Mouse (Mus musculus) cerebellum, adult 2 months (tissue): ENCODE data around the gene Syne1. TPM values are rescaled to one million over a fixed set of nuclear protein-coding genes. Genes with fewer than 3 reads are reported as not detected.
A peak's percentile ranks its signal among the peaks of the same experiment; 100 is the strongest.

ENCODE experiments used
- DNase-seq, 2 experiments: peaks; one replicate each; pipeline ENCODE4 v3.0.0; 2021
- H3K27ac ChIP-seq: fragments of 200-500 bp; 2 replicates; pipeline ENCODE4 v1.5.1; 2012; ENCODE audit warnings: low read length, control low read depth, inconsistent platforms; ENCODE audit not compliant: insufficient read depth
- H3K27me3 ChIP-seq: fragments of 200-500 bp; 2 replicates; pipeline ENCODE4 v1.6.1; 2012; ENCODE audit warnings: inconsistent platforms, mild to moderate bottlenecking, low read length, moderate library complexity; ENCODE audit not compliant: control insufficient read depth, insufficient read depth
- H3K4me1 ChIP-seq: fragments of 200-500 bp; 2 replicates; pipeline ENCODE4 v1.6.1; 2011; ENCODE audit warnings: low read length; ENCODE audit not compliant: control insufficient read depth, insufficient read depth
- H3K4me3 ChIP-seq: fragments of 200-500 bp; replicated peaks from 2 replicates; pipeline ENCODE3; 2011; ENCODE audit warnings: mild to moderate bottlenecking, low read depth, low read length, control low read depth; ENCODE audit not compliant: insufficient read depth
- CTCF ChIP-seq: fragments of 200-500 bp; IDR thresholded peaks from 2 replicates; pipeline ENCODE4 v1.5.1; 2011; ENCODE audit warnings: low read depth, mild to moderate bottlenecking, control low read depth, low read length, moderate library complexity, borderline replicate concordance; ENCODE audit not compliant: insufficient read depth
- POLR2A ChIP-seq: fragments of 200-500 bp; IDR thresholded peaks from 2 replicates; pipeline ENCODE4 v1.6.1; 2011; ENCODE audit warnings: low read length, control low read depth, borderline replicate concordance; ENCODE audit not compliant: insufficient read depth
- WGBS: fragments of 180-500 bp; shearing (Covaris S2); methylation state at CpG from one replicate; pipeline ENCODE4 v1.1.7; 2018; 5-methylcytosine and 5-hydroxymethylcytosine counted together
- polyA plus RNA-seq: library from polyadenylated mRNA; depleted of rRNA; stranded (reverse); fragments of >200 nt; gene quantifications from 2 replicates; pipeline ENCODE4 v1.2.3, GENCODE M21; 2012

The Syne1 gene
- polyA plus RNA-seq, 1 experiment, result 295 TPM

DNA sequence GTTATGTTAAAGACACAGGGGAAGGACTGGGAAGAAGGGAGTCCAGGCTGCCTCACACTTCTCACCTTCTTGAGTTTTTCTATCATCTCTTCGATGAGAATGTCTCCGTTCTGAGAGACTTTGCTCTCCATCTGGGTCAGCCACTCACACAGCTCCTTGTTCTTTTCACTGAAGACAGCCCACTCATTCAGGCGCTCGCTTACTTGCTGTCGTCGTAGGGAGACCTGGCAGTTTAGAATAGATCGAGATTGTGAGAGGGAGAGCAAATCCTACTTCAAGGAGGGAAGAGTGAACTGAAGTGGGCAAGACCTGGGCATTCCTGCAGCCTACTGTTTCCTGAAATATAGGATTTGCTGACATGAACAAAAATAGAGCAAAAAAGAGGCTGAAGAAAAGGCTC lies 475.6 kb downstream of the Syne1 start:
- H3K4me1 ChIP-seq, result no peaks in the 10 kb centered on the region; the same call in 1 of the 2 replicates
- no peak for DNase-seq
- H3K27me3 ChIP-seq, result no peaks in the 10 kb centered on the region
- no peak overlapping the region for H3K27ac ChIP-seq
- no peak overlapping the region for H3K4me3 ChIP-seq
- 89% methylated on average over 7 of the region's 7 CpGs for WGBS
- TF ChIP-seq POLR2A, result no peak

DNA sequence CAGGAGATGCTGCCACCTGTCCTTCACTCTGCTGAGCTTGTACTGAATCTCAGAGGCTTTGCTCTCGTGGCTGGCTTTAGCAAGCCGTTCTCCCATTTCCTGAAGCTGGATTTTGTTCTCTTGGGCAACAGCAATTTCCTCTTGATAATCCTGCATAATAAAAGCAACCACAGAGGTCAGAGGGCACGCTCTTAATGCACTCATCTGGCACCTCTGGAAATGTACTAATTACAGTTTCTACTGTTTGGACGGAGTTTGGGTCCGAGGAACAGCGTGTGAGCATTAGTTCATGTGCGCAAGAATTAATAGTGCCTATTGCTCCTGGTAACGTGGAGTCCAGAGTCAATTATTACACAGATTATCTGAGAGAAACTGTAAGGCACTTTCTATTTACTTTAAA lies 479.2 kb downstream of the Syne1 start:
- WGBS, result 79% methylated on average over 8 of the region's 8 CpGs
- peaks cover 9% of the 10 kb centered on the region for H3K4me1 ChIP-seq
- no peak overlapping the region for H3K27ac ChIP-seq
- no peak overlapping the region for H3K4me3 ChIP-seq
- TF ChIP-seq CTCF (no peak), POLR2A (no peak)
- no peak for DNase-seq
- no peaks in the 10 kb centered on the region for H3K27me3 ChIP-seq

DNA sequence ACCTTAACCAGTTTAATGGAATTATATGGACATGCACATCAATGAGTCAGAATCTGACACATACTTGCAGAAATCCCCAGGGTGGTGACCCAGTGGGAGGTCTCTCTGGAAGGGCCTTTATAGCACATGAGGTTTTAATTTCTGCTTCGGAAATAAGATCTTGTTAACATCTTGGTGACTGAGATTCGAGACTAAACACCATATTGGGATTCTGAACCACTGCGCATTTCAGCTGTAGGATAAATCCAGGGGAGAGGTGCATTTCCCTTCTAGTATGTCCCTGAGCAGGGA lies 480.4 kb downstream of the Syne1 start:
- Histone ChIP-seq H3K27ac (no peak overlapping the region), H3K4me3 (no peak overlapping the region), H3K27me3 (no peaks in the 10 kb centered on the region), H3K4me1 (peaks cover 9% of the 10 kb centered on the region)
- no peak for TF ChIP-seq CTCF
- no peak for TF ChIP-seq POLR2A
- WGBS, result 59% methylated on average over 3 of the region's 3 CpGs
- DNase-seq, result no peak

DNA sequence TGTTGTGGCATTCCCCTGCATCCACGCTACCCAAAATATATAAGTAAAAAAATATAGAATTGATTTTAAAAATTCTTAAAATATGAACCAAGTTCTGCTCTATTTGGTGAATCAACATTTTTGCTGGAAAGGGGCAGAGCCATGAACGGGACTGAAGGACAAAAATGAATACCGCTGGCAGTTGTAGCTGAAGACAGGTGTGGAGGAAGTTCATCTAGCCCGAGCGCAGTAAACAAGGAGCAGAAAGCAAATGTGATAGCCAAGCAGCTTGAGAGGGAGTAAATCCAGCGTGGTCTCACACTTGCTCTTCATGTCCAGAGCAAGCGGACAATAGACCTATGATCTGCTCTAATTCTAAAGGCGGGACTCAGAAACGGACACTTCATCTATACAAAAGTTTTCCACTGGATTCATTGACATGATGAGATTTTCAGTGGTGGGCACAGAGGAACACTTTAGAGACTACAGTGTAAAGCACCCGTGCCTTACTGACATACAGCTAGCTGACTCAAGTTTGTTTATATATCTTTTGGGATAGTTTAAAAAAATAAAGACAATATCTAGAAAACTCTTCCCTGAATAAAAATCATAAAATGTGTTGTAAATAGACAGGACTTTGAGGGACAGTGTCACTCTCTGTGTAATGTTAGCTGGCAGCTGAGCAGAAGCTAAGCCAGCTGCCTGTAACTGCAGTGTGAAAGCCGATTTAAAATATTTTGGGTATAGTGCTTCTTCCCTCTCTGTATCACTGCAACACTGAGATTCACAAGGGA lies 480.9 kb downstream of the Syne1 start:
- 82% methylated on average over 11 of the region's 11 CpGs for WGBS
- peaks cover 9% of the 10 kb centered on the region for H3K4me1 ChIP-seq
- H3K27me3 ChIP-seq, result no peaks in the 10 kb centered on the region
- no peak overlapping the region for H3K4me3 ChIP-seq
- no peak overlapping the region for H3K27ac ChIP-seq
- DNase-seq, result no peak
- TF ChIP-seq POLR2A (no peak), CTCF (no peak)

DNA sequence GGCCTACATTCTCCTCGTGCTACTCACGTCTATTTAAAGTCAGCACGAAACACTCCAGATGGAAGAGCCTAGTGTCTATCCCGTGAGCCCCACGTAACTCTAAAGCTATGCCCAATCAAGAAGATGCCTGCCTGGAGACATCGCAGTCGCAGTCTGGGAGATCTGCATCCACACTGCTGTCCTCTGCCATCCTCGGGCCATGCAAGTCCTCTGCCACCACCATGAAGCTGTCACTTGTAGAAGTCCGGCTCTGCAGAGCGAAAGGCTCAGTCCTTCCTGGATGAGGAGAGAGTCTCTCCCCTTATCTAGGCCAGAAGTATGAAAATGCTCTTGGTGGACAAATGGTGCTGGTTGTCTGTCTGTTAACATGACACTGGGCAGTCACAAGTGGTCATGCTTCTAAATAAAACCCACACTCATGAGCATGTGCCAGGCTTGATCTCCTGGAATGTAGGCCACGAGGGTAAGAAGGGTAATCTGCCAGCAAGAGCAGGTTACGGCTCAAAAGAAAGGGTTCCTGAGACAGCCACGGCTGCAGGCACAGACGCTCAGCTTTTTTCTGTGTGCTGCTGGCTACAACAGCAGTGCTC lies 482.5 kb downstream of the Syne1 start, which contains the start of gene Gm10097:
Gene Gm10097 (plus strand): TSS at position 517 of the 590 bp plus-strand sequence.
- TF ChIP-seq POLR2A, result no peak
- TF ChIP-seq CTCF, result no peak
- H3K27ac ChIP-seq, result peak within 1 kb of the TSS; percentile 77
- 11% methylated on average over 14 of the region's 14 CpGs for WGBS
- DNase-seq, result peak; percentile 59 to 73
- no peaks in the 10 kb centered on the region for H3K27me3 ChIP-seq
- H3K4me3 ChIP-seq, result no peak within 1 kb of the TSS
- H3K4me1 ChIP-seq, result peaks cover 9% of the 10 kb centered on the region

DNA sequence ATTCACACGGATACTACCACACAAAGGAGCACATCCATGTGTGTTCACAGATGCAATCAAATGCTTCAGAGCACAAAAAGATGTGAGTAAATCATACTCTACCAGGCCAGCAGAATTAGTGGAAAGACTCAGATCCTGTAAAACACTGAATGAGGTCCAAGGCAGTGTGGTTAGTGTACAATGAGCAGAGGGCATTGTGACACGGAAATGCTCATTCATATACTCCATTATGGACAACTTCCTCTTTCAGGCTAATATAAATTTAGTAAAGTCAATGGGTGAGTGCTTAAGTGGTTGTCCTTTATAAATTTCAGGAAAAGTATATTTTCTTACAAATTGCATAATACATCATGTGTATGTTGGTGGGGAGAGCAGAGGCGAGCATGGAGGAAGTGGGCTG lies 484.2 kb downstream of the Syne1 start:
- H3K27me3 ChIP-seq, result no peaks in the 10 kb centered on the region
- H3K4me3 ChIP-seq, result no peak overlapping the region
- 92% methylated on average over 3 of the region's 3 CpGs for WGBS
- DNase-seq, result no peak
- H3K27ac ChIP-seq, result no peak overlapping the region
- TF ChIP-seq POLR2A (no peak), CTCF (no peak)
- H3K4me1 ChIP-seq, result peaks cover 9% of the 10 kb centered on the region

DNA sequence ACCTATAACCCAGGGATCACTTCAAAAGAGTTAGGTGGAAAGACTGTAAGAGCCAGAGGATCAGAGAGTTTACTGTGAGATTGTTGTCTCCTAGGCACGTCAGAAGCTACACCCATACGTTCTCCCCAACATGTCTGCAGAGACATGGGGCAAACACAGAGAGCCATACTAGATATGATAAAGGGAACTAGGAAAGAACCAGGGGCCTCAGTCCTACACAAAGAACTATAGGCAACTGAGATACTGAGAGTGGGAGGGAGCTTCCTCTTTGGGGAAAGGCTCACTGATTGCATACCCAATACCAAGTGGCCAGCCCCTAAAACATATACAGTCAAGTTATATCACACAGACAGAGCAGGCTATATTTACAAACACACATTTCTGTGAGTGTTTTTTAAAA lies 491.3 kb downstream of the Syne1 start:
- DNase-seq, result no peak
- Histone ChIP-seq H3K27me3 (no peaks in the 10 kb centered on the region), H3K4me3 (no peak overlapping the region), H3K27ac (no peak overlapping the region), H3K4me1 (no peaks in the 10 kb centered on the region; the same call in 1 of the 2 replicates)
- WGBS, result 77% methylated on average over 2 of the region's 2 CpGs
- TF ChIP-seq POLR2A (no peak), CTCF (no peak)

DNA sequence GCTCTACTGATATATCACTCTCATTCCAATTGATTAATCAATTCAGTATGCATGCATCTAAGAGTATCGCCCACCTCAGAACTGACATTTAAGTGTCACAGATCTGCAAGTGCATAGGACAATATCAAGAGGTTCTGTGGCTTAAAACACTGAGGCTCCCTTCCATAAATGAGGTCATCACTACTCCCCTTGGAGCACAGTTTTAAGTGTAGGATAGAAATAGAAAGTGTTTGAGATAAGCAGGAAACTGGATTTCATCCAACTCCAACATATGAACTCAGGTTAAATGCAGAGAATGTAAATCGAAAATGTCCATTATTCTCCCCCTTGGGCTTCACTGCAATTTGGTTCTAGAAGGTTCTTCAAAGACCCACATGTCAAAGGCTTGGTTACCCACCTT lies 492.4 kb downstream of the Syne1 start:
- TF ChIP-seq CTCF, result no peak
- TF ChIP-seq POLR2A, result no peak
- H3K4me3 ChIP-seq, result no peak overlapping the region
- 61% methylated on average over 2 of the region's 2 CpGs for WGBS
- no peaks in the 10 kb centered on the region; the same call in 1 of the 2 replicates for H3K4me1 ChIP-seq
- DNase-seq, result no peak
- H3K27me3 ChIP-seq, result no peaks in the 10 kb centered on the region
- H3K27ac ChIP-seq, result no peak overlapping the region
